Mouse (Mus musculus) intestine, postnatal 0 days (tissue): ENCODE measurements around the gene Cyp2e1. TPM values are rescaled to one million over a fixed set of nuclear protein-coding genes. Genes with fewer than 3 reads are reported as not detected.

Experiments
- ATAC-seq: fragments of 200-750 bp; cut with Nextera tagmentation; 2 replicates; pipeline ENCODE4 v1.8.0; 2017; ENCODE audit warnings: mild to moderate bottlenecking, moderate TSS enrichment, moderate library complexity
- H3K27ac ChIP-seq: fragments of 300-500 bp; sonication (generic); 2 replicates; pipeline ENCODE4 v1.5.1; 2014; ENCODE audit warnings: mild to moderate bottlenecking, low read depth, low read length, moderate library complexity
- H3K27me3 ChIP-seq: fragments of 300-500 bp; sonication (generic); replicated peaks from 2 replicates; pipeline ENCODE4 v1.6.1; 2014; ENCODE audit warnings: low read length, mixed read lengths; ENCODE audit not compliant: control insufficient read depth, insufficient read depth
- H3K36me3 ChIP-seq: fragments of 300-500 bp; sonication (generic); 2 replicates; pipeline ENCODE4 v1.6.1; 2014; ENCODE audit warnings: mild to moderate bottlenecking, moderate library complexity; ENCODE audit not compliant: control insufficient read depth, insufficient read depth
- H3K4me1 ChIP-seq: fragments of 300-500 bp; sonication (generic); replicated peaks from 2 replicates; pipeline ENCODE4 v1.6.1; 2014; ENCODE audit warnings: antibody characterized with exemption, low read length, mixed read lengths; ENCODE audit not compliant: control insufficient read depth, insufficient read depth
- H3K4me2 ChIP-seq: fragments of 300-500 bp; sonication (generic); replicated peaks from 2 replicates; pipeline ENCODE4 v1.6.1; 2014; ENCODE audit warnings: low read depth, mild to moderate bottlenecking, moderate library complexity
- H3K4me3 ChIP-seq: fragments of 300-500 bp; sonication (generic); 2 replicates; pipeline ENCODE4 v1.5.1; 2014; ENCODE audit warnings: low read depth, low read length
- H3K9ac ChIP-seq: fragments of 300-500 bp; sonication (generic); 2 replicates; pipeline ENCODE4 v1.6.1; 2014; ENCODE audit warnings: mild to moderate bottlenecking, low read depth, low read length
- H3K9me3 ChIP-seq: fragments of 300-500 bp; sonication (generic); 2 replicates; pipeline ENCODE4 v1.6.1; 2016; ENCODE audit warnings: mixed run types; ENCODE audit not compliant: control insufficient read depth
- CTCF ChIP-seq: sonication (generic); IDR thresholded peaks from 2 replicates; pipeline ENCODE4 v1.5.1; 2016; ENCODE audit warnings: low read depth, mild to moderate bottlenecking, control low read depth, antibody characterized with exemption, moderate library complexity
- WGBS: fragments of 180-500 bp; shearing (Covaris S2); extraction: QIAGEN DNeasy Blood & Tissue Kit; methylation state at CpG from one replicate; pipeline ENCODE4 v1.1.7; 2014; 5-methylcytosine and 5-hydroxymethylcytosine counted together
- polyA plus RNA-seq: library from polyadenylated mRNA; unstranded; fragments of >200 nt; fragmentation: Nextera tagmentation; extraction: Ambion mirVana; gene quantifications from 2 replicates; pipeline ENCODE4 v1.2.1, GENCODE M21; 2015

Gene Cyp2e1
- polyA plus RNA-seq = not detected in 2 replicates

DNA sequence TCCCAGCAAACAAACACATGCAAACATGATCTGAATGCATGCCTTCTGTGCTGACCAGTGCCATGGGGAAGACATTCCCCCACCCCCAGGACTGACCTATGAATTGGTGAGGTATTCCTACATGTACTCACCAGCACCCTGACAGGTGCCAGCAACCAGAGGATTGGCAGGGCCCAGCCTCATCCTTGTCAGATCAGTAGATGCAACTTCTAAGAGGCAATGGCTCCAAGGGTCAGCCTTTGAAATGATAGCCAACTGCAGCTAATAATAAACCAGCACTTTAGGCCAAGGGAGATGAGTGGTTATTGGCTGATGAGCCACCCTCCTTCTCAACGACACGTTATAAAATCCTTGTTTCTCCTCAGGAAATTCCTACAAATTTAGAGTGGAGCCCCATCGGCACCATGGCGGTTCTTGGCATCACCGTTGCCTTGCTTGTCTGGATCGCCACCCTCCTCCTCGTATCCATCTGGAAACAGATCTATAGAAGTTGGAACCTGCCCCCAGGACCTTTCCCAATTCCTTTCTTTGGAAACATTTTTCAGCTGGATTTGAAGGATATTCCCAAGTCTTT, at the start of gene Cyp2e1:
Gene Cyp2e1 (plus strand): TSS at position 293 of the 574 bp plus-strand sequence.
- no peak for ATAC-seq
- no peaks in the 10 kb centered on the region for H3K9me3 ChIP-seq
- H3K4me3 ChIP-seq = no peak within 1 kb of the TSS
- H3K27me3 ChIP-seq = no peaks in the 10 kb centered on the region
- no peaks in the 10 kb centered on the region for H3K36me3 ChIP-seq
- H3K4me1 ChIP-seq = no peaks in the 10 kb centered on the region
- H3K9ac ChIP-seq = no peak within 1 kb of the TSS
- 74% methylated on average over 7 of the region's 7 CpGs for WGBS
- no peak within 1 kb of the TSS for H3K27ac ChIP-seq
- no peak for TF ChIP-seq CTCF
- no peak within 1 kb of the TSS for H3K4me2 ChIP-seq

DNA sequence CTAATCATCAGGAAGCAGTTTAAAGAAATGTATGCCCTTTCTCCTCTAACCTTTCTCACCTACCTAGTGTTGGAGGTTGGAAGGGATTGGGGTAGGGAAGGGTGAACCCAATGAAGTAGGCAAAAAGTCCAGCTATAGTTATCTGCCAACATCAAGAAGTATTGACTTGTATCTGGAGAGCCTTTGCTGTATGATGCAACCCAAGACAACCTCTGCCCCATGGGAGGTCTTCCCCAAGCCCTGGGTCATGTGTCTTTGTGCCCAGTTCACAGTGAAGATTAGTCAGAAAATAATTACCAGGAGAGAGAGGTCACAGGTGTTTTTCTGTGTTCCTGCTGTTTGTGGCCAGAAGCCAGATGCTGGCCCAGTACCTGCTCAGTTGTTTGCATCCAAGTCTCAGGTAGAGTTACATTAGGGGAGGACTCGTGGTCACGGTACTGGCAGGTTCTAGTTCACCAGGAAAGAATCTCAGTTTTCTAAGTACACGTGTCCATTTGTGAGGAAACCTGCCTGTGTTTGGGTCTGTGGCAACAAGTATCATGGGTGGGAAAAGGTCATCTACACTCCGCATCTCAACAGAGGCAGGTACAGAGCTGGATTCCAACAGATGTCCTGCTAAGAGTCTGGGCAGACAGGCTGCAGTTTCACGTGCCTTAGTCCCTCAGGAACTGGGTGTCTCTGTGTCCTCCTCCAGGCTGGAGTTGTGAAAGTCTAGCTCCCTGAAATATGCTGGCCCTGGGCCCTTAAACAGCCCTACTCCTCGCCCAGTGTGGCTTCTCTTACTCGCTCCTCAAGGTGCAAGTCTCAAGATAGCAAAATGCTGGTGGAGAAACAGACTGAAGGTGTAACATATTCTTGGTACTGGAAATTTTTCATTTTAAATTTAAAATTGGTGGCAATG, 46.1 kb upstream of the Cyp2e1 start:
- no peak for TF ChIP-seq CTCF
- 79% methylated on average over 7 of the region's 7 CpGs for WGBS
- Histone ChIP-seq H3K27ac (no peak overlapping the region), H3K4me1 (no peaks in the 10 kb centered on the region), H3K4me2 (no peak overlapping the region), H3K27me3 (no peaks in the 10 kb centered on the region), H3K9ac (no peak overlapping the region), H3K9me3 (no peaks in the 10 kb centered on the region), H3K36me3 (no peaks in the 10 kb centered on the region), H3K4me3 (no peak overlapping the region)
- no peak for ATAC-seq

DNA sequence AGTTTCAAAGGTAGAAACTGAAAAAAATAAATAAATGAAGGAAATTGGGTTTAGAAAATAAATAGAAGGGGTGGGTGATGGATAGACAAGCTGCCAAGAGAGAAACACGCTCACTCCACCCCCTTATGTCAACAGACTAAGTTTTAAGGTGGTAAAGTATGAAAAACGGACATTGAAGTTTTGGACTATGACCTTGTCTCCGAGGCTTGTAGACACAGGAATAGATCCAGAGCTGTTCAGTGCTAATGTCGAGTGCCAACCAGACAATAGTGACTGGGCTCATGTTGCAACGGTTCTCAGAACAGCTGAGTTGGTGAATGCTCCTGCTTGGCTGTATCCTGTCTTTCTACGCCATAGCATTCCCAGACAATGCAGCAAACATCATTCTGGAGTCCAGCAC, 42.4 kb upstream of the Cyp2e1 start:
- Histone ChIP-seq H3K27me3 (no peaks in the 10 kb centered on the region), H3K9me3 (no peaks in the 10 kb centered on the region), H3K9ac (no peak overlapping the region), H3K4me3 (no peak overlapping the region), H3K36me3 (no peaks in the 10 kb centered on the region), H3K4me2 (no peak overlapping the region), H3K27ac (no peak overlapping the region), H3K4me1 (no peaks in the 10 kb centered on the region)
- 48% methylated on average over 6 of the region's 6 CpGs for WGBS
- no peak for TF ChIP-seq CTCF
- ATAC-seq = no peak

DNA sequence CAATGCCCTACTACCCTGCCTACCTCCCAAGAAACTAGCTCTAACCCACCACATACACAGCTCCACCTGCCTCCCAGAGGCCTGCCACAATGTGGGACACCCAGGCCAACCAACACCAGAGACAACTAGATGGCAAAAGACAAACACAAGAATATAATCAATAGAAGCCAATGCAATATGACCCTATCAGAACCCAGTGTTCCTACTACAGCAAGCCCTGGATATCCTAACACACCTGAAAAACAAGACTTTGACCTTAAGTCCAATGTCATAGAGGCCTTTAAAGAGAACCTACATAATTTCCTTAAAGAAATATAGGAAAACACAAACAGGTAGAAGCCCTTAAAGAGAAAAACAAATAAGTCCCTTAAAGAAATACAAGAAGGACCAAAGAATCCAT, 38.0 kb upstream of the Cyp2e1 start:
- H3K27me3 ChIP-seq = no peaks in the 10 kb centered on the region
- no peak overlapping the region for H3K27ac ChIP-seq
- H3K36me3 ChIP-seq = no peaks in the 10 kb centered on the region
- H3K9me3 ChIP-seq = no peaks in the 10 kb centered on the region
- H3K4me1 ChIP-seq = no peaks in the 10 kb centered on the region
- no peak overlapping the region for H3K4me3 ChIP-seq
- TF ChIP-seq CTCF = no peak
- no peak overlapping the region for H3K4me2 ChIP-seq
- H3K9ac ChIP-seq = no peak overlapping the region
- no peak for ATAC-seq

DNA sequence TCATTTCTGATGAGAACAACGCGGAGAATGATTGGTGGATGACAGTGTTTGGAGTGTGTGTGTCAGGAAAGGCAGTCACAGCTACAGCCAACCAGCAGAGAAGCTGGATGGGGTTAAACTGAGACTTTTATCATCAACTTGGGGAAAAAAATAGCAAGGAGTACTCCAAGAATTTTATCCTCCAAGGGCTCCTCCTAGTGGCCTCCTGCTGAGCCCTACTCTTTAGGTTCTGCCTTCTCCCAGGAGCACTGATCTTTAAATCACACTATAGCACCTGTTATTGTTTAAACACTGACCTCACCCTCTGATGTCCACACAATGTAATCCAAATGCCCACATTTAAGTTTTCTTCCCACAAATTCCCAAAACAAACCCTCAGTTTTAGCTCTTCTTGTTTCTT, 30.4 kb upstream of the Cyp2e1 start:
- peak; percentile 35; the same call in 1 of the 2 replicates for TF ChIP-seq CTCF
- Histone ChIP-seq H3K9me3 (no peaks in the 10 kb centered on the region), H3K4me1 (no peaks in the 10 kb centered on the region), H3K36me3 (no peaks in the 10 kb centered on the region), H3K4me3 (no peak overlapping the region), H3K4me2 (no peak overlapping the region), H3K9ac (no peak overlapping the region), H3K27me3 (no peaks in the 10 kb centered on the region), H3K27ac (no peak overlapping the region)
- no peak for ATAC-seq
- 66% methylated on average over 2 of the region's 2 CpGs for WGBS

DNA sequence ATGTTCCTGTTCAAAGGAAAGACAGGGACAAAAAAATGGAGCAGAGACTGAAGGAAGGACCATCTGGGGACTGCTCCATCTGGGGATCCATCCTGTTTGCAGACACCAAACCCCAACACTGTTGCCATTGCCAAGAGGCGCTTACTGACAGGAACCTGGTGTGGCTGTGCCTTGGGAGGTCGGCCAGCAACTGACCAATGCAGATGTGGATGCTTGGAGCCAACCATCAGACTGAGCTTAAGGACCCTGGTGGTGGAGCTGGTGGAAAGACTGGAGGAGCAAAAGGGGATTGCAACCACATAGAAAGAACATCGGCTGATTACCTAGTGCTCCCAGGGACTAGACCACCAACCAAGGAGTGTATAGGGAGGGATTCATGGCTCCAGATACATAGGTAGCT, 16.1 kb upstream of the Cyp2e1 start:
- WGBS = 75% methylated on average over 3 of the region's 3 CpGs

More for the DNA sequence above, 16.1 kb upstream of the Cyp2e1 start:
- Histone ChIP-seq H3K36me3 (no peaks in the 10 kb centered on the region), H3K9ac (no peak overlapping the region), H3K9me3 (no peaks in the 10 kb centered on the region), H3K27ac (no peak overlapping the region), H3K4me1 (no peaks in the 10 kb centered on the region), H3K27me3 (no peaks in the 10 kb centered on the region), H3K4me3 (no peak overlapping the region), H3K4me2 (no peak overlapping the region)
- no peak for TF ChIP-seq CTCF
- no peak for ATAC-seq
